Mouse (Mus musculus) thymus, adult 18-20 months (tissue): Measurements from ENCODE around the gene Fmnl2.

Experiments used
- DNase-seq, 2 experiments: peaks; one replicate each; pipeline ENCODE4 v3.0.0; 2022; ENCODE audit warnings: mixed read lengths in 2 of 2

Fmnl2 gene

DNA sequence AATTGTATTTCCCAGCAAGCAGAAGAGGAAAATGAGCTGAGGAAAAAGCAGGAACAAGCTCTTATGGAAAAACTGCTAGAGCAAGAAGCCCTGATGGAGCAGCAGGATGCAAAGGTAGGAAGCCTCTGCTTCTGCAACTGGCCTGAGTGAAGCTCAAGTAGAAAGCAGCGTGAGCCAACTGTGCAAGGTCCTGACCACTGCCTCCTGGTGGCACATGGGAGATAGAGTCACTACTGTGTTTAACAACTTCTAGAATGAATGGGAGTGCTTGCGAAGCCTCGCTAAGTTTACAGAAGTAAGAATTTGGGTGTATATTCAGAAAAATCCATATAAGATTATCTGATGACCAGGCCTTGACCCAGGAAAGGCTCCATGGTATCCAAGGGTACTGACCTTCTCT is 268.3 kb downstream of the Fmnl2 start:
- DNase-seq = no peak

DNA sequence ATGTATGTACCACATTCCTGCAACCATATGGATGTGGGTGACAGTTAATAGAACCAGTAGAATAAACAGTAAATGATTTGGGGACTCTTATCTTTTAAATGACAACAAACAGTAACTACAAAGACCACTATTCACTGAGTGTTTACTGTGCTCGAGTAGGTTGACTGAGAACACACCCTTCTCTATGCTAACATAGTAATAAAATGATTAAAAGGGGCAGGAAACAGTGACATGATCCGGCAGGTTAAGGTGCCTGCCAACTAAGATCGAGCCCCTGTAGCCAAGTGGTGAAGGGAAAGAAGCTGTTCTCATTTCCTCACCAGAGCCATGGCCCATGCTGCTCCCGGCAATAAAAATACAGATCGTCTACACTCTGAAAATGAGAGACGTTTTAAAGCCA is 271.4 kb downstream of the Fmnl2 start:
- DNase-seq = no peak

GRCm38 (mm10) chr2:53131567-53131966 is 273.9 kb downstream of the Fmnl2 start:
- DNase-seq = no peak

DNA sequence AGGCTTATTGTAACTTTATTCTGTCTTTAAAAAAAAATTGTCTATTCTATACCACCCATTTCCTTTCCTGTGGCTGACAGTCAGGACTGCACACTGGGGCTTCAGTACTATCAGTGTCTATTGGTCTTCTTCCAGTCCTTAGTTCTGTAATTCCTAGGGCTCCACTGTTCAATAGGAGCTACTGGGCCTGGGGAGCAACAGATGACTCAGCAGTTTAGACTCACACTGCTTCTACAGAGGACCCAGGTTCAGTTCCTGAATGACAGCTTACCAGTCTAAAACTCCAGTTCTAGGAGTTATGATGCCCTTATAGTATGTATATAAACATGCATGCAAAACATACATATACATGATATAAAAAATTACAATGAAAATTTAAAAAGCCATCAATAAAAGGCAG is 289.2 kb downstream of the Fmnl2 start:
- DNase-seq = no peak

DNA sequence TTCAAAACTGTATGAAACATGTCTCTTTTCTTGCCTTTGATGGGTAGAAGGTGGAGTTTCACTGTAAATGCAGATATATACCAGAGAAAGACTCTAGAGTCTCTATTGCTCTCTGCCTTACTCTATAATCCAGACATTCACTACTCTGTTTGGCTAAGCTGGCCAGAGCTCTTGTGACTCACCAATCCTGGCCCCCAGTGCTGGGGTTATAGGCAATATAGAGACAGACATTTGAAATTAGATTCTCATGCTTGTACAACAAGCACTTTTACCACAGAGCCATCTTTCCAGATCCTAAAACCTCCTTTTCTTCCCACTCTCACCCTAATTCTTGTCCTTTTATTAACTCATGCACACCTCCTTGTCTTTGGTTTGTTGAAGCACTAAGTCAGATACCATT is 316.3 kb downstream of the Fmnl2 start:
- DNase-seq = no peak

- DNase-seq = no peak
These were observed 321.3 kb downstream of the Fmnl2 start for GRCm38 (mm10) chr2:53178966-53179365.

- DNase-seq = no peak
These were observed 322.2 kb downstream of the Fmnl2 start for GRCm38 (mm10) chr2:53179876-53180275.
